Mouse (Mus musculus): ENCODE measurements at regions not wholly inside any gene's neighbourhood (a gene's known extent, or its start where the extent isn't known, plus 50 kb on each side); places are given as distances from the start of the nearest gene placed in this dataset.

DNA sequence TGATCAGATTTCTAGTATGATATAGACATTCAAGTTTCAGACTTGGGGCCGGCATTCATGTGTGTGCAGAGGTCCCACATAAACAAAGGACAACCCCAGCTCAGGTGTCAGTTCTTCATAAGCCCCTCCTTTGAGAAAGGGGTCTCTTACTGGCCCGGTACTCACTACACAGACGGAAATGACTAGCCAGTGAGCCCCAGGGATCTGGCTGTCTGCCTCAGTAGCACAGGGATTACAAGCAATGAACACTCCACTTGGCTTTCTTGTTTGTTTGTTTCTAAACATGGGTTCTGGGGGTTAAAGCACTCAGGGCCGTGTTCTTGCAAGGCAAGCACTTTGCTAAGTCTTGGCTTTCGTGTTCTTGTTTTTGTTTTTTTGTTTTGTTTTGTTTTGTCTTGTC is 115.3 kb upstream of the Atp6ap2 start:
- DNase-seq (ENCODE audit: low read depth) = no peak

GRCm38 (mm10) chrX:12479207-12479606 is 108.4 kb upstream of the Atp6ap2 start:
- DNase-seq (ENCODE audit: low read depth) = no peak

DNA sequence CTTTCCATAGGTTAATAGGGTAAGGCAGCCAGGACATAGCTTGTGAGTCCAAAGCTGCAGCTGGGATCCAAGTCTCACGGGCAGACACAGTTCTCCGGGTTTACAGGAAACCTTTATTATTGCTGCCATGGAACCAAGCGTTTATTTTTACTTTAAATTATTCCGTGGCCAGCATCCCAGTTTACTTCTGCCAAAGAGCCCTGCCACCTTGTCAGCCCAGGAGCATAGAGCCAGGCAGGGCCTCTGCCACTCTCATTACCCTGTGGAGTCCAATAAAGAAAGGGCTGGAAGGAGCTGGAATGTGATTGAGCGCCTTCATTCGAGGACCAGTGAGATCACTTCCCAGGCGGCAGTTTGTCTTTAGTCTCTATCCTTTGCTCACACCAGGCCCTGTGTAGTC is 96.6 kb upstream of the Atp6ap2 start:
- DNase-seq (ENCODE audit: low read depth) = no peak

GRCm38 (mm10) chrX:12493216-12493615 is 94.4 kb upstream of the Atp6ap2 start:
- DNase-seq (ENCODE audit: low read depth) = no peak

DNA sequence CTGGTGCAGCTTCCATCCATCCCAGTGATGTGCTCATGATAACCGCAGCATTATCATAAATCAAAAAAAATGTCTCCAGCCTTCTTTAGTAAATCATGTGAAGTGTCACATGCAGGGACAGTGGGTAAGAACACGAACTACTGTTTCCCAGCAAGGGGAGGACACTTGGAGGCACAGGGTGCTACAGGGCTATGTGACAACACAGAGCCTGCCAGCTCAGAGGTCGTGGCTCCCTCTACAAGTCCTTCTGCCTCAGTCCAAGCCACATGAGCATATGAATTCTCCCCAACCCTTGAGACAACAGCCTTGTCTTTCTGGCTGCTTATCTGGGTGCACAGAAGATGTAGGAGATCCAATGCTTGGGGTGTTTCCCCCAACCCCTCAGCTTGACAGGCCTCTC is 93.7 kb upstream of the Atp6ap2 start:
- DNase-seq (ENCODE audit: low read depth) = no peak

DNA sequence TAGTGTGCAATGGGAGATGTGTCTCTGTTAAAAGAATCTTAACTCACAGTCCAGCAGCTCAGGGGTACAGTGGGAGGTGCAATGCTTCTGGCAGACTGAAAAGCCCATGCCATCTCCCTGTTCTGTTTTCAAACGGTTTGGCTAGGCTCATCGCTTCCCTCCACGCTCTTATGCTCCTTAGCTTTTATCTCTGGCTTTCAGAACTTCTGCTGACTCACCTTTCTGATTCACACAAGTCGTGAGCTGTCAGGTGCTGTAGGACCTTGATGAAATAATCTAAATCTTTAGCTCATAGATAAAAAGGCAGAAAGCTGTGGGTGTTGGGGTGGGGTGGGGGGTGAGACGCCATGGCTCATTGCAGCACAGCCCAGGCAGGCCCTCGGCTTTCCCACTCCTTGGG is 93.1 kb upstream of the Atp6ap2 start:
- DNase-seq (ENCODE audit: low read depth) = no peak

DNA sequence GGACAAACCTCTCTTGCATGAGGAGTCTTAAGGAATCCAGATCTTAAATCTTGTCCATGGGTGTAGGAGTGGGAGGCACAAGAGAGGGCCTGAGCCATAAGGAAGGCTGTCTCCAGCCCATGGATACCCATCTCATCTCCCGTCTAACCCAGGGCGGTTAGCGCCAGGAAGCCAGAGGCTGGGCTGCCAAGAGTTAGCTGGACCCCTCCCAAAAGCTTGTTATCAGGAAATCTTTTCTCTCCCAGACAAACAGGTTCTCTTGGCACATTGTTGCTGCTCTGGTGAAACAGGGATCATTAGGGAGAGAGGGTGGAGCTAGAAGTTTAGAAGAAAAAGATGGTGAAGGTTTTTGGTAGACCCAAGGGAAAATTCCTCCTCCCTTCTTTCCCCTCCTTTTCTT is 87.0 kb upstream of the Atp6ap2 start:
- no peak for DNase-seq (ENCODE audit: low read depth)

DNA sequence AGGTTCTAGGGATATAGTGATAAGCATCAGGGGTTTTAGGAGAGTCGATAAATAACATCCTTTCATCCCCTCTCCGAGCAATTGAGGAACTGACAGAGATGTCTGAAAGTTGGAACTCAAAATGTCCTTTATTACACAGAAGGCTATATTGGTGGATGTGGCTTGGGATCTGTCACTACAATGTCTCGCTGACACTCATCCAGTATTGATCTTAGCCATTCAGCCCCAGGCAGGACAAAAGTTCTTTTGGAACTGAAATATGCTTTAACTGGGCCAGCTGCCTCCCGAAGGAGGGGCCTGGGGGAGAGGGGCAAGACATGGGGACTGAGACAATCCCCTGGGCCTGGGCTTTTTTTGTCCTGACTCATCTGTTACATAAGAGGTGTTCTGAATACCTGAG is 85.2 kb upstream of the Atp6ap2 start:
- no peak for DNase-seq (ENCODE audit: low read depth)

DNA sequence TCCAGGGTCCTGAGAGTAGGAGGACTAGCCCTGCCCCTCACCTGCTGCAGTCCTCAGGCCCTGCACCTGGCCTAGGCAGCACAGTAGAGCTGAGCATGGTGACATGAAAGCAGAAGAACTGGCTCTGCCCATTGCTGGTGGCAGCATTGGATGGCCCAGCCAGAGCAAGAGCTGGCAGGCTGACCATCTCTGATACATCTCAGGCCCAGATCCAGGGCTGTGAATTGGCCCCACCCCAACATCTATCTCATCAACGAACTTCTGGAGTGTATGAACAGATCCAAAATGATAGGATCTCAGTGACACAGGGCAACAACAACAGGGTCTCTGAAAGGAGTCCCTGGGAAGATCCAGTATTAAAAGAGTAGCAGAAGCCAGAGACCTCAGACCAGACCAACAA is 84.0 kb upstream of the Atp6ap2 start:
- DNase-seq (ENCODE audit: low read depth) = no peak

DNA sequence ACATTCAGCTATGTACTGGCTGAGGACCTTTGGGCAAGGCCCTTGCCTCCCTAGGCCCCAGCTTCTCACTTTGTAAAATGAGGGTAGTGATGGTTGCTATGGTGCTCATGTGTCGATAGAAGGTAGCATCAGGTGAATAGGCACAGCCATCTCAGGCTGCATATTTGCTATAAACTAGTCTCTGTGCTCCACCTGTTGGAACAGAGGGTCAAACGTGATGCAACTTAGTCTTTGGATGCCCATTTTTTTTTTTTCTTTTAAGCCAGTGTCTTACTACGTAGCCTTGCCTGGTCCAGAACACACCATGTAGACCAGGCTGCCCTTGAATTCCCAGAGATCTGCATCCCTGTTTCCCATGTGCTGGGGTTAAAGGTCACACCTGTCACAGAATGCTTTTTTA is 76.5 kb upstream of the Atp6ap2 start:
- no peak for DNase-seq (ENCODE audit: low read depth)

- no peak for DNase-seq (ENCODE audit: low read depth)
Measured at GRCm38 (mm10) chrX:12525044-12525443, 62.6 kb upstream of the Atp6ap2 start.

DNA sequence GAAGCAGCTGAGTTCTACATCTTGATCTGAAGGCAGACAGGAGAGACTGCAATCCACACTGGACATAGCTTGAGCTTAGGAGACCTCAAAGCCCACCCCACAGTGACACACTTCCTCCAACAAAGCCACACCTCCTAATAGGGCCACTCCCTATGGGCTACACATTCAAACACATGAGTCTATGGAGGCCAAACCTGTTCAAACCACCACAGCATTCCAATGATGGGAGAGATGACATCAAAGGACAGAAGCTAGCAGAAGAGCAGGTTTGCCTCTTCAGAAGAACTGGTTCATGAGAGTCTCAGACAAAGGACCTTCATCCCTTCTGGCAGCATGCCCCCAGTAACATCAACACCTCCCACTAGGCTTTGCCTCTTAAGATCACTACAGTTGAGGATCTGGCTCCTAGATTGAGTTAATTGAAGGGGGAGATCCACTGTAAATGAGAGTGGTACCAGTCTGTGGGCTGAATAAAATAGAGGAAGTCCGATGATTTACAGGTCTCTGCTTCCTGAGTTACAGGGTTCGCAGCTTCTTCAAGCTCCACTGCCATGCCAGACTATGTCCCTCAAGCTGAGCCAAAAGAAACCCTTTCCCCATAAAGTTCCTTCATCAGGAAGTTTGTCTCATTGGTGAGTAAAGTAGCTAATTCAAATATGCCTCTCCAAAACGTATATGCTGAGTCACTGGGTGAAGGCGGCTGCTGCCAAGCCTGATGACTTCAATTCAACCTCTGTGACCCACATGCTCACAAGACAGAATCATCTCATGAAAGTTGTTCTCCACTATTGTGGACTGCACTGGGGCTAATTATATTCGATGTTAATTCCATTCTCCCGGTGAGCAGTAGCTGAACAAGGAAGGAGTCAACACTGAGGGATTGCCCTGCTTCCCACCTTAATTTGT is 56.9 kb upstream of the Atp6ap2 start:
- no peak for DNase-seq (ENCODE audit: low read depth)

Data from gonadal fat pad, adult 2 months (tissue).